Mouse (Mus musculus) E14TG2a.4 (cell line): Measurements from ENCODE around the gene Wdpcp.

Experiments
- CTCF ChIP-seq: conservative IDR thresholded peaks from 2 replicates; pipeline ENCODE4 v1.5.1; 2014; ENCODE audit warnings: low read length
- NANOG ChIP-seq: IDR thresholded peaks from 2 replicates; pipeline ENCODE4 v1.6.1; 2014; ENCODE audit warnings: borderline replicate concordance, low read length, mixed read lengths
- POU5F1 ChIP-seq: IDR thresholded peaks from 2 replicates; pipeline ENCODE4 v1.6.1; 2014; ENCODE audit warnings: low read length, borderline replicate concordance

GRCm38 (mm10) chr11:21547518-21547917 lies 24.5 kb upstream of the Wdpcp start:
- TF ChIP-seq CTCF: no peak
- TF ChIP-seq POU5F1: no peak
- no peak for TF ChIP-seq NANOG
